Mouse (Mus musculus) lung, adult 2 months (tissue): ENCODE measurements around the gene Cutc.

ENCODE experiments used
- CTCF ChIP-seq: fragments of 200-500 bp; IDR thresholded peaks from 2 replicates; pipeline ENCODE4 v1.5.1; 2011; ENCODE audit warnings: mild to moderate bottlenecking, low read length, control low read depth; ENCODE audit not compliant: insufficient read depth
- POLR2A ChIP-seq: fragments of 200-500 bp; IDR thresholded peaks from 2 replicates; pipeline ENCODE4 v1.6.1; 2011; ENCODE audit warnings: low read depth, mild to moderate bottlenecking, control low read depth, low read length, borderline replicate concordance; ENCODE audit errors: extremely low read depth

- TF ChIP-seq CTCF, result no peak
- no peak for TF ChIP-seq POLR2A
Measured at GRCm38 (mm10) chr19:43789817-43790216, 37.0 kb downstream of the Cutc start.
